Mouse (Mus musculus): ENCODE data around the gene Gprasp1. TPM values are rescaled to one million over a fixed set of nuclear protein-coding genes. Genes with fewer than 3 reads are reported as not detected.

Gprasp1 gene
- total RNA-seq, 1 experiment from 2014 or later = 104 TPM

DNA sequence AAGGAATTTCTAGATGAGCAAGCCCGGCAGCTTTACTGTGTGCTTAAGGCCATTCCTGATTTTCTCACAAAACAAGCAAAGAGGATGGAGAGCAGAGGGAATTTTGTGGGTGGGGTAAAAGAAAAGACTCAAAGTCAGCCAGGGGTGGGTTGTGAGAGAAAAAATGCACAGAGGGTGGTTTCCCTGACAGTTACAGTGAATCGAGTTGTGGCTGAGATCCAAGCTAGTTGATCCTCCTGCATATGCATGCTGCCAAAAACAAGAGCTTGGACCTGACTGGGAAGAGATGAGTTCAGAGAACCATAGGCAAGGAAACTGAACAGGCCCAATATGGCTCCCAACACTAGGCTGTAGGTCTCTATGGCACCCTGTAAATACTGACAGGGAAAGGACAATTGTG, 95.4 kb downstream of the Gprasp1 start:
- no peak for DNase-seq

DNA sequence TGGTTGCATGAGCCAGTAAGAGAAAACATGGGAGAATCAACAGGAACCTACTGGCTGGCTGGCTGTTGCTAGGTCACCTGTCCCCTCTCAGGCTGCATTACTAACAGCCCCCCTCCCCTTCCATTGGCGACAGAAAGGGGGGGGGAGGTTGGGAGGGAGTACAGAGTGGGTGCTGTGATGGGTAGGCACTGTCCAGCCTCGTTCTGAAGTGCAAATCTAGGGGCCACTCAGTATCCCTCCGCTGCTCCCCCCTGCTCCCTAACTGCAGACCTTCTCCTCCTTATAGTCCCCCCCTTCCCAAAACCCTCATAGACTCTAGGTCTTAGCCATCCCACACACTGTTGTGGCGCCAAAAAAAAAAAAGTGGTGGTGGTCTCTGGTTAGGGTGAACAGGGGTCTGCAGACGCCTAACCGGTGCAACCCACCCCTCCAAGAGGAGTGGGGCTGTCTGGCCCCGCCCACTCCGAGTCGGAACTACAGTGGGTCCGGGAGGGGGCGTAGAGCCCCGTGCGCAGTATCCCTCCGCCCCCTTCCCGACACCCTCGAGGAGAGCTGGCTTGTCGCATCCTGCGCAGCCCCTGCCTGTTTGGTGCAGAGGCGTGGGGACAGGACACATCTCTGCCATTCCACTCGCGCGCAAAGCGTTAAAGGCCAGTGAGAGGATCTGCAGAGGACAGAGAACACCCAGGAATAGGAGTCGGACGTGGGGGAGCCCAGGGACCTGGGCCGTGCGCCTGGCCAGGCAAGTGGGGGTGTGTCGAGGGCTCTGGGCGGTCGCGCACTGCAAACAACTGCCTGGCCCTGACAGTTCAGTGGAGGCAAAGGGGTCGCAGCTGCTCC, 96.2 kb downstream of the Gprasp1 start, which contains the start of gene Gprasp2:
Gene Gprasp2, plus strand, starts transcription at position 514 of the 840 bp plus-strand sequence.
- peak; percentile 8 for DNase-seq

DNA sequence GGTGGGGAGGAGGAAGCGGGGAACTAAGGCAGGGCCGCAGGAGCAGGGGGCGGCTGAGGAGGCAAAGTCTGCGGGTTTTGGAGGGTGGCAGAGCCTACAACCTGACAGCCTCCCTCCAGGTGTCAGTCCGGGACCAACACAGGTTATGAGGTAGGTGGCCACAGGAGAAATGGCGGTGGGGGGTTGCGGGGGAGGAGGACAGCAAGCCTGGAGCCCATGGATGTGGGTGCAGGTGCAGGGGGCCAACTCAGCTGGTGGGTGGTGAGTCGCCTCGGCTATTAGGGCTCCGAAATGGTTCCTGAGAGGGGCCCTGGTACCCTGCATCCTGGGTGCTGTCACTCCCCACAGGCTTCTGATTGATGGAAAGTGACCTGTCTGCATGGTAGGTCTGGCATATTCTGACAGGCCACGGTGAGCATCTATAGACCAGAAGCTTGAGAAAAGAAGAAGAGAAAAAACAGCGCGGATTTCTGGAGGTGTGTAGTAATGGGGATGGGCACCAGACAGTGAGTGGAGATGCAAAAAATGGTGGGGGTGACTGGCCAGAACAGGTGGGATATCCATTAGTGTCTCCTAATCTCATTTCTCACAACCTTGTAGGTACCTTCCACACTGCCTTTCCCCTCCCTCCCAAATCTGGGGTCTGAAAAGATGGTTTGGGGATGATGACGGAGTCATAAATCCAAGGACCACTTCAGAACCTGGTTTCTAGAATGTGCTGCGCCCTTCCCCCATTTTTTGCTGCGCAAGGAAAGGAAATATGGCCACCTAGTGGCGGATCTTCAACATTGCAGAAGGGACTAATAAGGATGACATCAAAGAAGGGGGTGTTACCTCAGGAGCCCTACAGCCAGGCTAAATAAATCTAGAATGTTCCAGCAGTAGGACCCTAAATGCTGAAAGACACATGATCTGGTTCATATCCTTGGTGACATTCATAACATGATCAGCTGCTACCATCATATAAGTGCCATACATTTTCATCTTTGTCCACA, 97.2 kb downstream of the Gprasp1 start:
- DNase-seq = peak; percentile 9

Small RNA genes within 50 kb of the gene (microRNA-seq; reads per million reads assigned to microRNA genes)
- gene Mir1970 (0 reads per million in 2 experiments), gene Mir7646 (0 to 0.34 reads per million in 2 experiments)

Other genes starting within 250 kb of the Gprasp1 start
- not detected in 2 replicates for gene AV320801, start 248.1 kb upstream of the Gprasp1 start, total RNA-seq (2021)
- not detected in 2 replicates for gene Nxf7, start 144.0 kb upstream of the Gprasp1 start, total RNA-seq (2021)
- gene Prame, start 115.0 kb upstream of the Gprasp1 start, total RNA-seq (2021) = not detected in 2 replicates
- gene Tcp11x2, start 48.9 kb upstream of the Gprasp1 start, total RNA-seq (2021) = not detected in 2 replicates
- not detected in 2 replicates for gene Tmsb15a, start 17.5 kb upstream of the Gprasp1 start, total RNA-seq (2021)
- 22.1 and 38.6 TPM in 2 replicates for gene Armcx5, start within 50 bp of the Gprasp1 start, total RNA-seq (2021)
- gene Bhlhb9, start 54.9 kb downstream of the Gprasp1 start, total RNA-seq (2021) = 16.0 and 20.3 TPM in 2 replicates
- 28.2 and 29.4 TPM in 2 replicates for gene Gprasp2, start 96.3 kb downstream of the Gprasp1 start, total RNA-seq (2021)

Data from adrenal gland, postnatal 25 days (tissue).